Mouse (Mus musculus): ENCODE measurements at regions not wholly inside any gene's neighbourhood (a gene's known extent, or its start where the extent isn't known, plus 50 kb on each side); places are given as distances from the start of the nearest gene placed in this dataset.

GRCm38 (mm10) chr14:103929155-103929729, 85.0 kb upstream of the Ednrb start:
- no peak for DNase-seq

- no peak for DNase-seq
Measured at GRCm38 (mm10) chr14:103920169-103920568, 76.0 kb upstream of the Ednrb start.

GRCm38 (mm10) chr14:103919380-103919779, 75.2 kb upstream of the Ednrb start:
- no peak for DNase-seq

- DNase-seq = no peak
Measured at GRCm38 (mm10) chr14:103913453-103913852, 69.3 kb upstream of the Ednrb start.

- DNase-seq = no peak
Measured at GRCm38 (mm10) chr14:103911707-103912106, 67.5 kb upstream of the Ednrb start.

GRCm38 (mm10) chr14:103911280-103911679, 67.1 kb upstream of the Ednrb start:
- DNase-seq = no peak

- no peak for DNase-seq
Measured at GRCm38 (mm10) chr14:103906417-103907070, 62.3 kb upstream of the Ednrb start.

GRCm38 (mm10) chr14:103900817-103901216, 56.6 kb upstream of the Ednrb start:
- DNase-seq = no peak

- DNase-seq = peak in 1 of 2 experiments; percentile 8
Measured at GRCm38 (mm10) chr14:103899111-103899814, 55.1 kb upstream of the Ednrb start.

- no peak for DNase-seq
Measured at GRCm38 (mm10) chr14:103898689-103899088, 54.5 kb upstream of the Ednrb start.

- DNase-seq = no peak
Measured at GRCm38 (mm10) chr14:103895261-103895660, 51.1 kb upstream of the Ednrb start.

Data from cerebellum, postnatal 36 days (tissue).